Mouse (Mus musculus) neural tube, embryonic 14.5 days (tissue): ENCODE data around the gene Sptbn2. TPM values are rescaled to one million over a fixed set of nuclear protein-coding genes. Genes with fewer than 3 reads are reported as not detected.

Experiments used
- ATAC-seq: fragments of 200-750 bp; cut with Nextera tagmentation; 2 replicates; pipeline ENCODE4 v1.8.0; 2017; ENCODE audit warnings: low read depth, mild to moderate bottlenecking, moderate TSS enrichment, moderate library complexity
- H3K27ac ChIP-seq: fragments of 300-500 bp; sonication (generic); 2 replicates; pipeline ENCODE4 v1.5.1; 2014; ENCODE audit warnings: low read depth, mild to moderate bottlenecking, control low read depth, low read length, moderate library complexity, mixed read lengths
- H3K27me3 ChIP-seq: fragments of 300-500 bp; sonication (generic); 2 replicates; pipeline ENCODE4 v1.6.1; 2014; ENCODE audit warnings: low read length; ENCODE audit not compliant: control insufficient read depth, insufficient read depth
- H3K36me3 ChIP-seq: fragments of 300-500 bp; sonication (generic); 2 replicates; pipeline ENCODE4 v1.6.1; 2014; ENCODE audit warnings: low read length, mixed read lengths; ENCODE audit not compliant: control insufficient read depth, insufficient read depth
- H3K4me1 ChIP-seq: fragments of 300-500 bp; sonication (generic); 2 replicates; pipeline ENCODE4 v1.6.1; 2014; ENCODE audit warnings: low read length; ENCODE audit not compliant: control insufficient read depth, insufficient read depth
- H3K4me2 ChIP-seq: fragments of 300-500 bp; sonication (generic); 2 replicates; pipeline ENCODE4 v1.6.1; 2014; ENCODE audit warnings: mild to moderate bottlenecking, low read depth, low read length, control low read depth
- H3K4me3 ChIP-seq: fragments of 300-500 bp; sonication (generic); 2 replicates; pipeline ENCODE4 v1.5.1; 2014; ENCODE audit warnings: low read depth, low read length, control low read depth, mixed read lengths
- H3K9ac ChIP-seq: fragments of 300-500 bp; sonication (generic); replicated peaks from 2 replicates; pipeline ENCODE4 v1.6.1; 2014; ENCODE audit warnings: low read depth, mild to moderate bottlenecking, control low read depth, low read length, mixed read lengths
- H3K9me3 ChIP-seq: fragments of 300-500 bp; sonication (generic); 2 replicates; pipeline ENCODE4 v1.6.1; 2016; ENCODE audit warnings: low read length; ENCODE audit not compliant: control insufficient read depth
- WGBS: fragments of 180-500 bp; shearing (Covaris S2); extraction: QIAGEN DNeasy Blood & Tissue Kit; methylation state at CpG from one replicate; pipeline ENCODE4 v1.1.7; 2014; 5-methylcytosine and 5-hydroxymethylcytosine counted together
- polyA plus RNA-seq: library from polyadenylated mRNA; unstranded; fragments of >200 nt; fragmentation: Nextera tagmentation; extraction: Ambion mirVana; gene quantifications from 2 replicates; pipeline ENCODE4 v1.2.1, GENCODE M21; 2014

Gene Sptbn2
- polyA plus RNA-seq, 1 experiment from 2014 or later = 34.7 TPM

- ATAC-seq = no peak
- Histone ChIP-seq H3K36me3 (peaks cover 42% of the 10 kb centered on the region), H3K27ac (no peak overlapping the region), H3K4me3 (no peak overlapping the region), H3K9ac (no peak overlapping the region), H3K4me2 (no peak overlapping the region), H3K27me3 (no peaks in the 10 kb centered on the region), H3K9me3 (no peaks in the 10 kb centered on the region), H3K4me1 (peaks cover 16% of the 10 kb centered on the region)
- 94% methylated on average over 2 of the region's 2 CpGs for WGBS
Measured at GRCm38 (mm10) chr19:4782891-4783290, 71.9 kb downstream of the Sptbn2 start.

- 93% methylated on average over 7 of the region's 7 CpGs for WGBS
Measured at GRCm38 (mm10) chr19:4785206-4785605, 74.2 kb downstream of the Sptbn2 start.

DNA sequence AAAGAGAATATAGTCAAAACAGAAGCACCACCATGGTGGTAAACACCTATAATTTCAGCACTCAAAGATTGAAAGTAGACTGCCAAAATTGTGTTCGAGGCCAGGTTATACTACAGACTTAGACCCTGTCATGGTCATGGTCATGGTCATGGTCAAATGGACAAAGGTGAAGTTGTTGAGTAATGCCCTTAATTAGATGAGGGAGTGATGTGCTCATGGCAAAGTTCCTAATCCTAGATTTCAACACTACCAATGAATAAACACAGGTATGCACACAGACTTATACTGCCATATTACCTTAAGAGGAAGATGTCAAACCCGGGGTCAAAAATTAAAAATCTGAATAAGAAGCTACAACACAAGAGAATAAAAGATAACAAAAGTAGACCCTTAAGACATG is 75.3 kb downstream of the Sptbn2 start:
- H3K4me3 ChIP-seq = no peak overlapping the region
- 96% methylated on average over 2 of the region's 2 CpGs for WGBS
- H3K9ac ChIP-seq = no peak overlapping the region
- peaks cover 57% of the 10 kb centered on the region for H3K36me3 ChIP-seq
- H3K4me2 ChIP-seq = no peak overlapping the region
- H3K9me3 ChIP-seq = no peaks in the 10 kb centered on the region
- no peaks in the 10 kb centered on the region for H3K27me3 ChIP-seq
- peaks cover 44% of the 10 kb centered on the region for H3K4me1 ChIP-seq
- ATAC-seq = no peak
- H3K27ac ChIP-seq = no peak overlapping the region

More at GRCm38 (mm10) chr19:4785206-4785605, 74.2 kb downstream of the Sptbn2 start:
- Histone ChIP-seq H3K9ac (no peak overlapping the region), H3K27me3 (no peaks in the 10 kb centered on the region), H3K36me3 (peaks cover 50% of the 10 kb centered on the region), H3K4me2 (no peak overlapping the region), H3K4me3 (no peak overlapping the region), H3K4me1 (peaks cover 33% of the 10 kb centered on the region), H3K9me3 (no peaks in the 10 kb centered on the region), H3K27ac (no peak overlapping the region)
- ATAC-seq = no peak

GRCm38 (mm10) chr19:4793281-4793830 is 82.4 kb downstream of the Sptbn2 start:
- no peaks in the 10 kb centered on the region for H3K27me3 ChIP-seq
- H3K4me1 ChIP-seq = peaks cover 40% of the 10 kb centered on the region
- ATAC-seq = peak; percentile 42; the same call in 1 of the 2 replicates
- H3K27ac ChIP-seq = peak overlapping the region; percentile 82
- peak overlapping the region; percentile 64 for H3K9ac ChIP-seq
- peak overlapping the region; percentile 70 for H3K4me3 ChIP-seq
- peaks cover 16% of the 10 kb centered on the region for H3K36me3 ChIP-seq
- H3K9me3 ChIP-seq = no peaks in the 10 kb centered on the region
- peak overlapping the region; percentile 63 for H3K4me2 ChIP-seq
- WGBS = 2% methylated on average over 16 of the region's 16 CpGs

DNA sequence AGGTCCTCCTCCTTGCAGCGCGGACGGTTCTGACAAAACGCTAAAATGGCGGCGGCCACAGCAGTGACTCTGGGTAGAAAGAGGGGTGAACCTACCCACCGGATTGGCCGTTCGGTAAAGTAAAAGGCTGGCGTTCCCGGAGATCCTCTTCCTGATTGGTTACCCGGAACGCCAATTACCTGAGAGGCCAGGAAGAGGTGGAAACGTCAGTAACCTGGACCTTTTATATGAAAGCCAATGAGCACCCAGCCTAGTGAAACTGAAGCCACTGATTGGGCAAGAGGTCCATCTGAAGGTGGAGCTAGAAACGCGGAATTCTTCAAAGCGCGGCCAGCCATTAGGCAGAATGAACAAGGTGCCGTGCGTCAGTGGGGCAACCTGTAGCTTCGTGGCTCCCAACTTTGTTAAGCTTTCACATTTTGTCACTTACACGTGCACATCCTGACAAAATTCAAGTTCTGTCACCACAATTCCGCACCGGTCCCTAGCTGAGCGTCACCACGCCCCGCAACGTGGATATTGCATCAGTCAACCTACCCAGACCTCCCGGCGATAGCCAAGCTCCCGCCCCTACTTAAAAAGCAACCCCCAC is 83.0 kb downstream of the Sptbn2 start, which contains the start of gene Rbm4:
Rbm4 (minus strand) TSS at position 71 of the 592 bp plus-strand sequence.
- no peaks in the 10 kb centered on the region for H3K27me3 ChIP-seq
- peaks cover 13% of the 10 kb centered on the region for H3K36me3 ChIP-seq
- WGBS = under 1% methylated on average over 31 of the region's 31 CpGs
- H3K9ac ChIP-seq = peak within 1 kb of the TSS; percentile 64
- H3K4me3 ChIP-seq = peak within 1 kb of the TSS; percentile 70
- H3K9me3 ChIP-seq = no peaks in the 10 kb centered on the region
- ATAC-seq = peak; percentile 98
- peaks cover 35% of the 10 kb centered on the region for H3K4me1 ChIP-seq
- H3K4me2 ChIP-seq = peak within 1 kb of the TSS; percentile 63
- peak within 1 kb of the TSS; percentile 82 for H3K27ac ChIP-seq

DNA sequence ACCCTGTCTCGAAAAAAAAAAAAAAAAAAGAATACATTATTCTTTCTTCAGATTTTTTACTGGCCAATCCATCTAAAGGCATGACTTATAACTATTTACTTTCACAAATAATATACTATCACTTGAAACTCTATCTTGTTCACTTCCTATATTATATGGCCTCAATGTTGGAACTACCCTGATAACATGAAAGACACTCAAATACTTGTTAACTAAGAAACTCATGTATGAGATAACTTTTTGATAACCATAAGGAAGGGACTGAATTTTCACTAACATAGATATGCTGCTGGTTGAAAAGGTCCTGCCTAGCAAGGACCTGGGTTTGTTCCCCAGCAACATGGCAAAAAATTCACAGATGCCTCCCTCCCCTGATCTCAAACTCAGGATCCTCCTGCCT is 85.0 kb downstream of the Sptbn2 start:
- WGBS = 83% methylated on average over 1 of the region's 1 CpGs
- ATAC-seq = no peak
- Histone ChIP-seq H3K27ac (no peak overlapping the region), H3K9me3 (no peaks in the 10 kb centered on the region), H3K36me3 (peaks cover 17% of the 10 kb centered on the region), H3K4me2 (no peak overlapping the region), H3K27me3 (no peaks in the 10 kb centered on the region), H3K4me3 (no peak overlapping the region), H3K9ac (no peak overlapping the region), H3K4me1 (peaks cover 17% of the 10 kb centered on the region)

GRCm38 (mm10) chr19:4797846-4798245 is 86.9 kb downstream of the Sptbn2 start:
- ATAC-seq = no peak
- H3K4me2 ChIP-seq = no peak overlapping the region
- H3K9me3 ChIP-seq = no peaks in the 10 kb centered on the region
- WGBS = 98% methylated on average over 2 of the region's 2 CpGs
- no peak overlapping the region for H3K4me3 ChIP-seq
- peaks cover 4% of the 10 kb centered on the region; the same call in 1 of the 2 replicates for H3K4me1 ChIP-seq
- no peak overlapping the region for H3K9ac ChIP-seq
- no peaks in the 10 kb centered on the region for H3K27me3 ChIP-seq
- peaks cover 26% of the 10 kb centered on the region for H3K36me3 ChIP-seq
- H3K27ac ChIP-seq = no peak overlapping the region

DNA sequence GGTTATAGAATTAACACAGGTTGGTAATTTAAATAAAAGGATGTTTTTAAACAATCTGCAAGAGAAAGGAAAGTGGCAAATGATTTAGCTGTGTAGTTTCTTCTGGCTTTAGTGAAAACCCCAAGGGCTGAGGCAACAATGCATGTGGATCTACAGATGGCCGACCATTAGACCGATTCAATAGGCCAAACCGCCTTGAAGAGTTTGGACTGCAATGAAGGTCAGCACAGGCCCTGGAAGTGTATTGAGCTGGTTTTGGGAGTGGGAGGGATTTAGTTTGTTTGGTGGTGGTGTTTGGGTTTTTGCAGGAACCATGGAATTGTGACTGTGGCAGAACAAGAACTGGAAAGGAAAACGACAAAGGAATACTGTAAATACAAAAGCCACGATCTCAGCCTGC is 88.1 kb downstream of the Sptbn2 start:
- Histone ChIP-seq H3K4me2 (no peak overlapping the region), H3K27me3 (no peaks in the 10 kb centered on the region), H3K4me3 (no peak overlapping the region), H3K4me1 (peaks cover 3% of the 10 kb centered on the region; the same call in 1 of the 2 replicates), H3K27ac (no peak overlapping the region), H3K36me3 (peaks cover 31% of the 10 kb centered on the region), H3K9me3 (no peaks in the 10 kb centered on the region), H3K9ac (no peak overlapping the region)
- 94% methylated on average over 5 of the region's 5 CpGs for WGBS
- no peak for ATAC-seq
